Mouse (Mus musculus): ENCODE results near the gene Gm20721.

DNA sequence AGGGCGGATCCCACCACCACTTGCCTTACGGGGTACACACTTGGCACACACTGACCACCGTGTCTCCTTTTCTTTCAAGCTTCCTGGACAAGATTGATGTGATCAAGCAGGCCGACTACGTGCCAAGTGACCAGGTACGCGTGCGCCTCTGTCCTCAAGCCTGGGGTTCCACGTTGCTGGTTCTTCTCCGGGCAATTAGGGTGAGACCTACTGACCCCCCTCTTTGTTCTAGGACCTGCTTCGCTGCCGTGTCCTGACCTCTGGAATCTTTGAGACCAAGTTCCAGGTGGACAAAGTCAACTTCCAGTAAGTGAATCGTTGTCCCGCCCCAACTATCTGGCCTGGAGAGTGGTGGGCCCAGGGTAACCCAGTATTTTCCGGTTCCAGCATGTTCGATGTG is 1.5 kb downstream of the Gm20721 start:
- no peak for TF ChIP-seq EP300 (IDR thresholded peaks at IDR 0.05; ENCODE audit: insufficient read depth, low read depth, low read length)
- no peak for TF ChIP-seq CTCF (IDR thresholded peaks at IDR 0.05; ENCODE audit: low read depth, low read length)
- no peak for TF ChIP-seq POLR2A (IDR thresholded peaks at IDR 0.05; ENCODE audit: insufficient read depth, low read length)

Data from ES-Bruce4 (cell line).